Mouse (Mus musculus) right cerebral cortex, postnatal 4 days (tissue): Measurements from ENCODE around the gene Adpgk.
A peak's percentile ranks its signal among the peaks of the same experiment; 100 is the strongest.

Experiments used
- DNase-seq: peaks from one replicate; pipeline ENCODE4 v3.0.0-alpha.2; 2022

The Adpgk gene

DNA sequence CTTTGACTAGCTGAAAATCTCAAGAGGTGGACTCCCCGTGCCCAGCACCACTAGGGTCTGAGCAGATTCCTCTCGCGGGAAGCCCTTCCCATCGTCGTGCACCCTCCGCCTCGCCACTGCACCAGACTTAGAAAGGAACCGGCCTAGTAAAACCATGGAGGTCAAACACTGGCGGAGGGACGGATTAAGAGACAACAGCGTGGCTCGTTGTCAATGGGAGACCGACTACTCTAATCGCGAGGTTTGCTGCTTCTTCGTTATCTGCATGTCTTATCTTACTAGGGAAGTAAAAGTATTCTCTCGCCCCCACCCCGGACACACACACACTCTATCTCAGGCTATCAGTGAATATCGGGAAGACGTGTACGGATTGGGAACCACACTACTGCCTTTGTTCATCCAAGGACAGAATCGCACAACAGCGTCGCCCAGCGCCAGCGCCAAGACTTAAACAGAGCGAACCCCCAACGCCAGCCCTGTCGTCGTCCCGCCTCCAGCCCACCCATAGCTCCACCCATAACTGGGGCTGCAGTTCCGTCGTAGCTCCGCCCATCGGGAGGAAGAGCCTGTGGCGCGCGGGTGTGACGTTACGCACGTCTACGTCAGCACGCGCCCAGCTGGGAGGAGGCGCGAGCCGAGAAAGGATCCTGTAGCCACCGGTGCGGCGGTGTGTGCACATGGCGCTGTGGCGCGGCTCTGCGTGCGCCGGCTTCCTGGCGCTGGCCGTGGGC lies at the start of gene Adpgk:
Gene Adpgk, plus strand, starts transcription at position 602 of the 731 bp plus-strand sequence.
- peak; percentile 96 for DNase-seq

DNA sequence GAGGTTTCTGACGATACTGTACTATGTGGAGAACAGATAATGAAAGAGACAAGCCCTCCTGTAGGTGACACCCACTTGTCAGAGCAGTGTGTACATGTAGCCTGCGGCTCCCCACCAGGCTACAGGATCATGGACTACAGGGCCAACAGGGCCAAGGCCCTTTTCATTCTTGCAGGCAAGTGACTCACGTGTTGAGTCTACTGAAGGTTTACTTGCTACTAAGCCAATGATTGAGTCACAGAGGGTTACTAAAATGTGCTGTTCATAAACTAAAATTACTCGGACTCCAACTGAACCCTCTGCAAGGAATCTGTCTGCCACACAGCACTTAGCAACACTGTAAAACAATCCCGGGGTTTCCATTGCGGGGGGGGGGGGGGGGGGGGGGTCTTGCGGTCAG lies 46.2 kb upstream of the Adpgk start:
- no peak for DNase-seq

DNA sequence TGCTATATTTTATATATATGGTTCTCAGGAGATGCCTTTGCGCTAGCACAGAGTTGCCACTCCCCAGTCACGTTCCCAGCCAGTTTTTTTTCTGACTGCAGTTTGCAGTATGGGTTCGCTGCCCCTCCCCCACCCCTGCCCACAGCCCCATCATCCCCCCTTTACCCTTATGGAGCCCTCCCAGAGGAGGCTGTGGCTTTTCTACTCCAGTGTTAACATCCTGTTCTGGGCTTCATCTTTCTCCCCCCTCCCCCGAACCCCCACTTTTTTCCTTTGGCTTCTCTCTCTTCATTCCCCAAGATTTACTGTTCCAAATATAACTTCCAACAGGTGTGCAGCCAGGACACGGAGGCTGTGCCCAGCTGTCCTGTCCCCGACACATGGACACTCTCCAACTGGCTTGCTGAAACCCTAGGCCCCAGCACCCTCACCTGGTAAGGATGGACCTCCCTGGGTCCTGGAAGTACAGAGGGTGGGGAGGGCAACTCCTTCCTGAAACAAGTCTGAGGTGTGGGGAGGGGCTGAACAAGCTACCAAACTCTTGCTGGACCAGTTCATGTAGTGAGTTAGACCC lies 44.8 kb upstream of the Adpgk start:
- no peak for DNase-seq

DNA sequence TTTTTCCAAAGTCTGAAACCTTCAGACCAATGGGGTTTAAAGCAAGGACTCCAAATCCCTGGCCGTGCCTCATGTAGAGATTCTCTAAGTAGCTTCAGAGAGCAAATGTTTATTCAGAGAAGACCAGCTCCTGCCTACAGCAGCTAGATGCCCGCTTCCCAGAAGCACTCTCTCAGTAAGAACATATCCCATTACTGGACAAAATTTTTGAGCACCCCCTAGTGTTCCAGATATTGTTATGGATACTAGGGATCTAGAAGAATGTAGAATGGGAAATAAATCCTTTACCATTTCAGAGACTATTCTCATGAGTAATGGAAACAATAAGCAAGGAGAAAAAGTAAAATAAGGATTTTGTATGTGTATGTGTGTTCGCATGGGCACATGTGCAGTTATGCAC lies 42.0 kb upstream of the Adpgk start:
- DNase-seq: no peak

DNA sequence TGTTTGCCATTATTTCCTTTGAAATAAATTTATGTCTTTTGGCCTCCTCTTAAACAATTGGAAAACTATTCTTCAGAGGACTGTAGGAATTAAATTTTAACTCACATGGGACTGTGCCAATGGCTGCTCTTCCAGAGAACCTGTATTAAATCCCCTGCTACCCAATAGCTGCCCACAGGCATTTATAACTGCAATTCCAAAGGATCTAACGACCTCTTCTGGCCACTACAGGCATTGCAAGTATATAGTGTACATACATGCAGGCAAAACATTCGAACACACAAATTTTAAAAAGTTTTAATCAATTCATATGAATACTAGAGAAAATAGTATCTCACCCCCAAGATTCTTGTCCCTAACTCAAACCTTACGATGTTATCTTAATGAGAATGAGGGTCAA lies 41.1 kb upstream of the Adpgk start:
- DNase-seq: no peak

DNA sequence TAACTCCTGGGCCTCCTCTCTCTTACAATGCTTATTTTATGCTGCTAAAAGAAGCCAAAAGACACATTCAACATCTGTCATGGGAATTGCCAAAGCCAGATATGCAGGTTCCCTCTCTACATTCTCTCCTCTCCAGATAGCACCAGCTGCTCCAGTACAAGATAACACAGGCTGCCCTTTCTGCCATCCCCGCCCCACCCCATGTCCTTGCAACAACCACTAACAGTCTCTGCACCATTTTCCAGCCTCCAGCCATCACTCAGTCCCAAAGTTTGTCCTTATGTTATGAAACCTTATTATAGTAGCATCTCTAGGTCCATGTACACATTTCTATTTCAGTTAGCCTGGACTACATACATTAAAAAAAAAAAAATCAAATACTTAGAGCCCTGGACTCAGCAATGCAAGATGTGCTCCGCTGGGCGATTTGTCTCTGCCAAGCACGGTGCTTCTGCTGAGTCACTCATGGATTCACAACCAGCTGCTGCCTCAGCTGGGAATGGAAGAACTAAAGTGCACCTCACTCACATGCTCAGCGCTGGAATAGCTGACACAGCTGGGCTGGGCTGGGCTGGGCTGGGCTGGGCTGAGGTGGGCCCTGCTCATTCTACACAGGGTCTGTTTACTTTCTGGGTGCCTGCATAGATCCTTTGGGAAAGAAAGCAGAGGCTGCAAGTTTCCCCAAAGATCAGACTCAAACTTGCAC lies 36.5 kb upstream of the Adpgk start:
- DNase-seq: no peak

DNA sequence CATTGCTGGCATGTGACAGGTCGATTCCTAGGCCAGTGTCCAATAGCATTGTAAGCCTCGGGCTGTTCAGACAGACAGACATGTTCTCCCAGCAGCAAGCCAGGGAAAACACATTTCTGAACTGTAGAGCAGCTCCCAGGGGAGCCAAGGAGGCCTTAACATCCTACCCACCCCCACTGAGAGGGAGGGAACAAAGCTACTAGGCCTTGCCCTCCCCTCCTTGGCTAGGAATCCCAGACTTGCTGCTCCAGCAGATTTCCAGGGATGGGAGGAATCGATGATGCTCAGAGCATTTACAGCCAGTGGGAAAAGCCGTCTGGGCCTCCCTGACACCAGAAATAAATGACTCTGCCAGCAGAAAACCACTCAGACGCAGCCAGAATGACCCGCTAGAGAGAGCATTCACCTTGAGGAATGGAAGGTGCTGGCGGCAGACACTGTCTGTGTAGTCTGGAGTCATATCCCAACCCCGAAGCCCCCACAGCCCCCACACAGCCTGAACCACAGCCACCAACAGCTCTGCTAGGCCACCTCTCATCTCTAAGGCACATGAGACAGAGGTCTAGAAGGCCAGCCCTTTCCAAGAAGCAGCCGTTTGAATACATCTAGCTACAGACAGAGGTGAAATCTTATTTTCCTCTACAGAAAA lies 31.4 kb upstream of the Adpgk start:
- no peak for DNase-seq

DNA sequence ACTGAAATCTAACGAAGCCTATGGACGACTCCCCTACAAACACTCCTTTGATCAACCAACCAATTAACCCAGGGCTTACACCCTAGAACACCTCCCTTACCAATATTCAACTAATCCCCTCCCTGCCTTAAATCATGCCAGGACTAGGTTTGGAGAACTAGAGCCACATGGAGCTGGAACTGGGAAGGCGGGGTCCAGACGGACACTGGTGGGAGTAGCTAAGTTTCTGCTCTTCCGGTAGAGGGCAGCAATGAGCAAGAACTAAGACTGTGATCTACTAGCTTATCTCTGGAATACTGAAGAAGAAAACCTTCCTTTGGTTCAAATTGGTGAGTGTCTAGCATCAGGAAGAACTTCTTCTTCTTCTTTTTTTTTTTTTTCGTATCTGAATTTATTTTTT lies 25.0 kb upstream of the Adpgk start:
- no peak for DNase-seq

DNA sequence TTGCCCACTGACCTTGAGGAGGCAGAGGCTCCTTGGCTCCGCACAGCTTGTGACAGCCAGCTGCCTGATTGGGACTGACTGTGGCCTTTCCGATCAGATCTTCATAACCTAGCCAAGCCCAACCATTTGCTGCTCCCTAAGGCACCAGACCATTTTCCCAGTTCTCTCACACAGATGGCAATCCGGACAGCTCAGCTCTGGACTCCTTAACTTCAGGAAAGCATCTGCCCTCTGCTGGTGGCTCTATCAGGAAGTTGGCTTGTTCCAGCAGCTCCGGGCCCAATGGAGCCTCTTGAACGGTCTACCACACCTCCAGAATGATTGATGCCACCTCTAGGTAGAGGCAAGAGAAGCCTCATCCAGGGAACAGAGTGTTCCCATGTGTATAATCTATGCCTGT lies 21.6 kb upstream of the Adpgk start:
- peak; percentile 62 for DNase-seq

DNA sequence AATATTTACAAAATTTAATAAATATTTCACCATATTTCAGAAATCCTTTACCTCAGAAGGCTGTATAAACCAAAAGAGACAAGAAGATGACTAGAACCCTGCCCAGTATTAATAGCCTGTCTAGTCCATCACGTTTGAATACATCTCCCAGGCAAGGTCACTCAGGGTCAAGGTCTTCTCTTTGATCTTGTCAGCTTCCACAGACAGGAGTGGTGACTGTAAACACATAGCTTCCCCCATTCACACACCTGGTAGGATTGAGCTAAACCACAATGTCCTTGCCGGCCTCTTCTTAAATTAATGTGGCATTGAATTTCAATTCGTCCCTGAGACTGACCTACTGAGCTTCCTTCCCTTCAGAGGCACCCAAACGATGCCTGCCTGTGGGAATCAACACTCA lies 20.3 kb upstream of the Adpgk start:
- no peak for DNase-seq

DNA sequence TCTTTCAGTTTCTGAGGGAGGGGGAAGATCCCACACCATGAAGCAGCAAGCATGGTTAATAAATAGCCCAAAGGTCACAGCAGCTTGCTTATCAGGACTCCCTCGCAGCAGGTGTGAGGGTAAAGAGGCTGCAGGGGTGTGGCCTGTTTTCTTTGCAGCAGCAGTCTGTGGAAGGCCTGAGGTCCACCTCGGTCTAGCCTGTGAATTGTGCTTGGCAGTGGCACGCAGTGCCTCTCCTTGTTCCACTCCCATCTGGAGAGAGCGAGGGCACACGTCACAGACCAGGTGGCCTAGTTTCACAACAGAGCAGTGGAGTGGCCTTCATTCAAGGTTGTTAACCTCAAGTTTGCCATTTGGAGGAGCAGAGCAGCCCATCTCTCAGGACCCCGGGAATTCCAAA lies 19.6 kb upstream of the Adpgk start:
- no peak for DNase-seq

DNA sequence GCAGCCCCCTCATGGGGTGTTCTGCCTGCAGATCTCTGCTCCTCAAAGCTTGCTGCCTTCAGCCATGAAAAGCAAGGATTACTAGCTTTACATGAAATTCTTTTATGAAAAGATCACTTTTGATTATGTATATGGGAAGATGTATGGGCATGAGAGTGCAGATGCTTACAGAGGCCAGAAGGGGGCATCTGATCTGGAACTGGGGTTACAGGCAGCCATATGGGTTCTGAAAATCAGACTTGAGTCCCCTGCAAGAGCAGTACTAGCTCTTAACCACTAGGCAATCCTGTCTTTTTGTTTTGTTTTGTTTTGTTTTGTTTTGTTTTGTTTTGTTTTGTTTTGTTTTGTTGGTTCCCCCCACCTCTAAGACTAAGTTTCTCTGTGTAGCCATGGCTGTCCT lies 18.2 kb upstream of the Adpgk start:
- DNase-seq: no peak

DNA sequence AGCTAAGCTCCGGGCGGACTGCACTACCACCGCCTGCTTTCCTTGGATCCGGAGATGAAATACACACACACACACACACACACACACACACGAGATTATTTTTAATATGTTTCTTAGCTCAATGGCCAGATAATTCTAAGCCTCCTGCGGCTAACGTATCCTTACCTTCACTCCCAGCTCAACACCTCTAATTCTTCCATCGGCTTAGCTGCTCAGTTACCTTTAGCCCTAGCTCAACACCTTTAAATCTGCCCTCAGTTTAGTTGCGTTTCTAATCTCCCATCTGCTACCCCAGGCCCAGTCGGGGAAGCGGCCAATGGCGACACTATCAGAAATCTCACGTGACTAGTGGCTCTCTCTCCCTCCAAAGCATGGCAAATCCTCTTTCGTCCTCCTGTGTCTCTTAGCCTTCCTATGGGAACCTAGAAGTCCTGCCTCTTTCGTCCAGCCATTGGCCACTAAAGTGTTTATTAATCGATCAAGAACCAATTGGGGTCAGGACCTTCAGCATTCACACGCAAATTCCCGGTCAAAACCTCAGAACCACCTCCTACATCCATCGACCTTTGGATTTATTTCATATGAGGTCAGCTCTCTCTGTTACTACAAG lies 16.4 kb upstream of the Adpgk start:
- DNase-seq: no peak

DNA sequence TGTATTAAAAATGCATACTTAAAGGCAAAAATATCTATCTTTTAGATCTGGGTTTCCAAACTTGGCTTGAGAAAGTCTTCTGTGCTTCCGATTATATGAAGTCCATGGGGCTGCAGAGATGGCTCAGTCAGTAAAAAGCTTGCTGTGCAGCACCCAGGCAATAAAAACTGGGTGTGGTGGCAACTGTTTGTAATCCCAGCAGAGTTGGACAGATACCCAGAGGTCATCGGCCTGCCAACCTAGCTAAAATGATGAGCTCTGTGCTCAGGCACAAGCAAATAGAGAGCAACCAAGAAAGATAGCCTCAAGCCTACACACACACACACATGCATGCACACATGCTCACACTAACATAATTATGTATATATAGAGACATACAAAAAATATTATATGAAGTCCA lies 13.2 kb upstream of the Adpgk start:
- DNase-seq: no peak

DNA sequence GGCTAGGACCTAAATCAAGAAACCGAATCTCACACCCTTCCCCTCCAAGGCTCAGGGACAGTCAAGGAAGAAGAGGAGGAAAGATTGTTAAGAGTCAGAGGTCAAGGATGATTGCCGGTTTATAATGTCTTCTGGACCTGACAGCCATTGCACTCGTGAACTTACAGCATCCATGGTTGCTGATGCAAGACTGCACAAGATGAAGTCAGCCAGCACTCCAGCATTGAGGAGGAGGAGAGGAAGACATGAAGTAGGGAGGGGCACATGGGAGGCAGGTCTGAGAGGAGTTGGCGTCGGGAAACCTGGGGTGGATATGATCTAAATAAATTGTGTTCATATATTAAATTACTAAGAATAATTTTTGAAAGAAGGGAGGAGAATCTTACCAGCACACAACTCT lies 12.7 kb upstream of the Adpgk start:
- DNase-seq: no peak

DNA sequence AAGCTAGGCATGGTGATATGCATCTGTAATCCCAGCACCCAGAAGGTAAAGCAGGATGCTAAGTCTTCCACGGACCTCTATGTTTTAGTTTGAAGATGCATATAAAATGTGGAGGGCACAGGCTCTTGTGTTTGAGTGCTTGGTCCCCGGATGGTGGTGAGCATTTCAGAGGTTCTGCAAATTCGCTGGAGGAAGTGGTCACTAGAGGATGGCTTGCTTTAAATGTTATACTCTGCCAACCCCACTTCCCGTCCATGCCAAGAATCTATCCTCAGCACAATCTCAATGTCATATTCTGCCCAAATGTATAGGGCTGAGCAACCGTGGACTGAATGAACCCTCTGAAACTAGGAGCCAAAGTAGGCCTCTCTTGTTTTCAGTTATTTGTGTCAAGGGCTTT lies 10.5 kb upstream of the Adpgk start:
- DNase-seq: no peak

DNA sequence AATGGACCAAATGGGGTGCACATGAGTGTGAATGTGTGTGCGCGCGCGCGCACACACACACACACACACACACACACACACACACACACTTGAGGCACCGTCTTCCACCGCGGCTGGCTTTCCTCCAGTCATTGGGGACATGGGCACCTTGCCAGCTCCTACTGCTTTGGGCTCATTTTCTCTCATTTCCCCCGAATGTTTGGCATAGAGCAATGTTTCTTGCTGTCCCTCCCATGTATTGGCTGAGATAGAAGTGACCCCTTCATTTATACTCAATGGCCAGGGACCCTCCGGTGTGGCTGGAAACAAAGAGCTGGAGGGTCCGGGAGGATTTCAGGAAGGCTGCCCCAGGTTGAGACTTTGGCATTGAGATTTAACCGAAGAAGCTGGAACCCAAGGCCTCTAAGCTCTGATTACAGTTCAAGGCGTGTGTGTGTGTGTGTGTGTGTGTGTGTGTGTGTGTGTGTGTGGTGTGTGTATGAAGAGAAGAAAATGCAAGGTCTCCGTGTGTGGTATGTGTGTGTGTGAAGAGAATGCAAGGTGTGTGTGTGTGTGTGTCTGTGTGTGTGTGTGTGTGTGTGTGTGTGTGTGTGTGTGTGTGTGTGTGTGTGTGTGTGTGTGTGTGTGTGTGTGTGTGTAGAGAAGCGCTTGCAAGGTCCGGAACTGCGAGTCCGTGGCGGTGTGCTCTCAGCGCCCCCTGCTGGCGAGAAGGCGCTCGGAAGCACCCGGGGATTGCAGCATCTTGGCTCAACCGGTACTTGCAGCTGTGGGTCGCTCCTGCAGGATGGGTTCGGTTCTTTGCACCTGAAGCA lies 9.3 kb upstream of the Adpgk start:
- peak; percentile 92 for DNase-seq

DNA sequence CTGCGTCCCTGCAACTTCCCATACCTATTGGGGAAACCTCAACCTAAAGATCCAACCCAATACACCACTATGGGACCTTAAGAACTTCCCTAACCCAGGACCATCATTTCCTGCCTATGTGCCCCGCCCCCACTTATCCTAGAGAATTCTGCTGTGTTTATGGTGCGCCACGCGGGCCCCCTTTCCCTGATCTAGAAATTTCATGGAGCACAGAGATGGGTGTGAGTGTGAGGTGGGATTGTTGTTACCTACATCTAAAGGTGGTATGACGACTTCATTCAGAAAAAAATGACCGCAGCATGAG lies 8.7 kb upstream of the Adpgk start:
- no peak for DNase-seq

DNA sequence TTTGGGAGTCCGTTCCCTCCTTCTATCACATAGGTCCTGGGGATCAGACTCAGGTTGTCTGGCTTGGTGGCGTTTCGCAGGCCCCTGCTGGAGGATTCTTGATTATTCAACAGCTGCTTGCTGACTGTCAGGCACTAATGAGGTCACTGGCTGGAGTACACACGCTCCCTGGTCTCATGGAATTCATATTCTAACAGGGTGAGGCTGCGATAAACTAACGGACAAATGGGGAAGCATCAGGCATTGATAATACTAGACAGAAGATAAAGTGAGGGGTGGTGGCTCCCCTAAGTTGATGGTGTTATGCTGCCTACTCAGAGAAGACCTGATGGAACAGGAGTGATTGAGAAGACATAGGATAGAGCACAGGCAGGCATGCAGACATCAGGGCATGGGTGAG lies 5.7 kb upstream of the Adpgk start:
- DNase-seq: no peak

DNA sequence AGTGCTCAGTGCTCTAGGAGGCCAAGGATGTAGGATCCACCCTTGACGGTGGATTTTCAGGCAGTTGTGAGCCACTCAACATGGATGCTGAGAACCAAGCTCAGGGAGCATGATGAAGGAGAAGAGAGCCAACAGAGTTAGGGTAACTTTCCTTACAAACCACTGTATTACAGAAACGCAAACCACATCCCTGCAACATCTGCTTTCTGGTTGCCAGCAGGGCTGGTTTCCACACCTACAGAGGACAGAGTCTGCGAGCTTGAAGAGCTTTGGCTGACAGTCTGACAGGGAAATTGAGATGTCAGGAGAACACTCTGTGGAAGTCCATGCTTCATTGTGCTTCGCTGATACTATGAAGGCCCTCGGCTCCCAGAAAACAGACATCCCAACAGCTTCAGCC lies 3.3 kb upstream of the Adpgk start:
- DNase-seq: no peak

DNA sequence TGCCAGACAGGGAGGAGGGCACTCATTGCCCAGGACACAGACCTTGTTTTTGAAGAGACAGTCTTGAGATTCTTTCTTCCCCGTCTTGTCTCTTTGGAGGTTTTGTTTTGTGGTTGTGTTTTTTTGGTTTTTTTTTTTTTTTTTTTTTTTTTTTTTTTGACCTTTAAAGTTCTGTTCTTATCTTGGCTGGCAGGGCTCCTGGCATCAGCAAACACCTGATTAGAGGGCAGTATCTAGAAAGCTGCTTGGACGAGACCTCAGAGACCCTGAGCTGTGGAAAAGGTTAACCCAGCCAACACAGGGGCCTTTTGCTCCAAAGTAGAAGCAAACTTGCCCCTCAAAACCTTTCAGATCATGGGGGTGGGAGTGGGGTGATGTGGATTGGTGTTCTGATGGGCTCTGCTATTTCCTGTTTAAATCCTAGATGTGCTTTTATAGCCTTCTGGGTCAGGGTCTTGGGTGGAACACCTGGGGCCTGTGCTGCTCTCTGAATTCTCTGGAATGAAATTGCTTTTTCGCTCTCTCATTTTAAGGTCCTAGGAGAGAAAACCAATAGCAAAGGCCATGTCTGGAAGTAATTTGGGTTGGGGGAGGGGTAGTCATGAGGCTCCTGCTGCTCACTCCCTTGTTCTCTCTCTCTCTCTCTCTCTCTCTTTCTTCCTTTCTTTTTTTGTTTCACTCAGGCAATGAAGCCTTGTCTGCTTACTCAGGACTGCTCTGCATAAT lies 2.5 kb upstream of the Adpgk start:
- DNase-seq: no peak

DNA sequence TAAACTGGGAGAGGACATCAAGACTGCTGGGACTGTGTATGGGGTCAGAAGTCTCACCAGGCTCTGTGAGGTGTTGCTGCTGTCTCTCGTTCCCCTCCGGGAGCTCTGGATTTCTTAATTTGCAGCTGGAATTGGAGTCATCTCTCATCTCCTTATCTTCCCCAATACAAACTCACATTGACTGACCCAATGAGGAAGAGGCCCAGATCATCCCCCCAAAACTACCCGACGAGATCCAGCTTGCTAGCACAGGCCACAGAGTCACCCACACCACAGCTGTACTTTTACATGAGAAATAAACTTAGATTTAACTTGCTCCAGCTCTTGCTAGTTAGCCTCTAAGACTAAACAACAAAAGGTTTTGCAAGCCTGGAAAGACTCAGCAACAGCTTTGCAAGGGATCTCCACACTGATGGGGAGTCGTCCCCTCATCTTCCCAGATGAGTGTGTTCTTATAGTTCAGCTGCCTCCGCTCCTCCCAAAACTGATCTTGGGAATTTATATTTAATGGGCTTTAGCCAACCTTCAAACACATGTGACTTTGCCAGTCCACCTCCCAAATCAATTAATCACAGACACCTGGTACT lies 1.7 kb upstream of the Adpgk start:
- DNase-seq: no peak
